Mouse (Mus musculus): ENCODE measurements at regions not wholly inside any gene's neighbourhood (a gene's known extent, or its start where the extent isn't known, plus 50 kb on each side); places are given as distances from the start of the nearest gene placed in this dataset.

- TF ChIP-seq CTCF (conservative IDR thresholded peaks at IDR 0.05; ENCODE audit: low read length) (no peak), POU5F1 (IDR thresholded peaks at IDR 0.05; ENCODE audit: borderline replicate concordance, low read length) (no peak)
These were observed 55.1 kb upstream of the Sfrp2 start for GRCm38 (mm10) chr3:83710995-83711541.

Data from E14TG2a.4 (cell line).